Mouse (Mus musculus): ENCODE measurements around the gene Gp9. TPM values are rescaled to one million over a fixed set of nuclear protein-coding genes. Genes with fewer than 3 reads are reported as not detected.

Gp9 gene
- polyA plus RNA-seq, 1 experiment from 2014 or later: 0.66 TPM

DNA sequence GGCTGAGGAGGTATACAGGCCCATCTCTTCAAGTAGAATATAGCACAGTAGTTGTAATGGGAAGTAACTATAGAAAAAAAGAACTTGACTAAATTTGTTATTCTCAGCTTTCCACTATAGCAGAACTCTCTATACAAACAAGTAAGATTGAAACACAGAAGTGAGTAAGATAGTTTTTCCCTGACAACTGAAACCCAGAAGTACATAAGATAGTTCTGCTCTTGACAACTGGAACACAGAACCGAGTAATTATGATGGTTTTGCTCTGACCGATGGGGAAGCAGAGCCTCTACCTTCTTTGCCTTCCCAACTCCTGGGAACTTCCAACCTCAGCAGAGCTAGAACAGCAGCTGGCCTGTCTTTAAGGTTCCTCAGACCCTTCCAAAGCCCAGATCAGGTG is 31.3 kb downstream of the Gp9 start:
- ATAC-seq (replicated peaks; ENCODE audit: low FRiP score, low read depth): no peak
- no peak for DNase-seq (ENCODE audit: low spot score)
- Histone ChIP-seq H3K27me3 (ENCODE audit: insufficient read depth, low read length) (no peaks in the 10 kb centered on the region), H3K4me3 (replicated peaks; ENCODE audit: low read depth, low read length) (no peak overlapping the region), H3K4me2 (ENCODE audit: low read length) (peak overlapping the region; percentile 96; the same call in 1 of the 2 replicates), H3K9ac (ENCODE audit: low read depth, low read length) (0 out of 2 replicates have a peak overlapping the region, but pooled peaks have one; percentile 29), H3K9me3 (replicated peaks; ENCODE audit: low read length) (no peaks in the 10 kb centered on the region), H3K36me3 (ENCODE audit: insufficient read depth, low read length) (0 out of 2 replicates have a peak, but pooled peaks cover 2% of the 10 kb centered on the region), H3K27ac (no peak overlapping the region), H3K4me1 (replicated peaks; ENCODE audit: insufficient read depth, low read length) (peaks cover 22% of the 10 kb centered on the region)
- no peak for TF ChIP-seq CTCF (IDR thresholded peaks at IDR 0.05; ENCODE audit: low read depth)
- 85% methylated on average over 2 of the region's 2 CpGs for WGBS

GRCm38 (mm10) chr6:87809651-87810161 is 31.8 kb downstream of the Gp9 start:
- no peak for TF ChIP-seq CTCF (IDR thresholded peaks at IDR 0.05; ENCODE audit: low read depth)
- Histone ChIP-seq H3K4me2 (ENCODE audit: low read length) (peak overlapping the region; percentile 96), H3K36me3 (ENCODE audit: insufficient read depth, low read length) (0 out of 2 replicates have a peak, but pooled peaks cover 2% of the 10 kb centered on the region), H3K9ac (ENCODE audit: low read depth, low read length) (no peak overlapping the region), H3K4me3 (replicated peaks; ENCODE audit: low read depth, low read length) (peak overlapping the region; percentile 83; the same call in 1 of the 2 replicates), H3K27me3 (ENCODE audit: insufficient read depth, low read length) (no peaks in the 10 kb centered on the region), H3K27ac (no peak overlapping the region), H3K9me3 (replicated peaks; ENCODE audit: low read length) (no peaks in the 10 kb centered on the region), H3K4me1 (replicated peaks; ENCODE audit: insufficient read depth, low read length) (peaks cover 22% of the 10 kb centered on the region)
- DNase-seq (ENCODE audit: low spot score): no peak
- no peak for ATAC-seq (replicated peaks; ENCODE audit: low FRiP score, low read depth)
- WGBS: 81% methylated on average over 6 of the region's 6 CpGs

GRCm38 (mm10) chr6:87810311-87810710 is 32.4 kb downstream of the Gp9 start:
- H3K36me3 ChIP-seq (ENCODE audit: insufficient read depth, low read length): 0 out of 2 replicates have a peak, but pooled peaks cover 6% of the 10 kb centered on the region
- DNase-seq (ENCODE audit: low spot score) (peak; percentile 24), ATAC-seq (replicated peaks; ENCODE audit: low FRiP score, low read depth) (no peak)
- no peaks in the 10 kb centered on the region for H3K9me3 ChIP-seq (replicated peaks; ENCODE audit: low read length)
- peak overlapping the region; percentile 97; the same call in 1 of the 2 replicates for H3K27ac ChIP-seq
- WGBS: 13% methylated on average over 6 of the region's 6 CpGs
- no peaks in the 10 kb centered on the region for H3K27me3 ChIP-seq (ENCODE audit: insufficient read depth, low read length)
- peak overlapping the region; percentile 96 for H3K4me2 ChIP-seq (ENCODE audit: low read length)
- H3K4me1 ChIP-seq (replicated peaks; ENCODE audit: insufficient read depth, low read length): peaks cover 22% of the 10 kb centered on the region
- peak overlapping the region; percentile 83 for H3K4me3 ChIP-seq (replicated peaks; ENCODE audit: low read depth, low read length)
- no peak for TF ChIP-seq CTCF (IDR thresholded peaks at IDR 0.05; ENCODE audit: low read depth)
- H3K9ac ChIP-seq (ENCODE audit: low read depth, low read length): peak overlapping the region; percentile 93

GRCm38 (mm10) chr6:87810713-87811669 is 33.1 kb downstream of the Gp9 start:
- under 1% methylated on average over 76 of the region's 77 CpGs for WGBS
- no peaks in the 10 kb centered on the region for H3K9me3 ChIP-seq (replicated peaks; ENCODE audit: low read length)
- no peak for TF ChIP-seq CTCF (IDR thresholded peaks at IDR 0.05; ENCODE audit: low read depth)

DNA sequence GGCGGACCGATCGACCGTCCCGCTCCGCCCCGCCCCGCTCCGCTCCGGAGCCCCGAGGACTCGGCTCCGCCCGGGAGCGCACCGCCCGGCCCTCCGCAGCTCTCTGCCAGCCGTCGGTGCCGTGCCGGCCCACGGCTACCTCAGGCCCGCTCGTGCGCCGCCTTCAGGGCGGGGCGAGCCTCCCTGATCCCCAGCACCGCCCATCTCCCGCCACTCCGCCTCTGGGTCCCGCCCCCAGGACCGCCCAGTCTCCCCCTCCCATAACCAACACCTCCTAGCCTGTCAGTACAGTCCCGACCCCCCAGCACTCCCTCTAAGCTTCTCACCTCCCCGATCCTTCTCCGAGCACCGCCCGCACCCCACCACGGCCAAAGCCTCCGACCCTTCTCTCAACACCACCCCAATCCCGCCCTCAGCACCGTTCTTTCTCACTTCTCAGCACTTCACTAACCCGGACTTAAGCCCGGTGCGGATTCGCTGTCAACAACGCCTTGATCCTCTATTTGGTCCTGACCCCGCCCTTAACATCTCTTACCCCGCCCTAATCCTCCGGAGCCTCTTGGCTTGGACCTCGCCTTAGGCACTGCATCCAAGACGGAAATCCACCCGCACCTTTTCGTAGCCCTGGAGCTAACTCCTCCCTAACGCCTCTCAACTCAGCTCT is 33.9 kb downstream of the Gp9 start, which contains the start of gene Rab43:
Rab43 (minus strand) TSS at position 490 of the 664 bp plus-strand sequence.
- H3K9ac ChIP-seq (ENCODE audit: low read depth, low read length): peak within 1 kb of the TSS; percentile 93
- 0 out of 2 replicates have a peak, but pooled peaks cover 14% of the 10 kb centered on the region for H3K36me3 ChIP-seq (ENCODE audit: insufficient read depth, low read length)
- DNase-seq (ENCODE audit: low spot score): peak; percentile 95
- H3K4me1 ChIP-seq (replicated peaks; ENCODE audit: insufficient read depth, low read length): peaks cover 22% of the 10 kb centered on the region
- no peaks in the 10 kb centered on the region for H3K27me3 ChIP-seq (ENCODE audit: insufficient read depth, low read length)
- H3K27ac ChIP-seq: peak within 1 kb of the TSS; percentile 97
- under 1% methylated on average over 29 of the region's 56 CpGs for WGBS
- H3K4me3 ChIP-seq (replicated peaks; ENCODE audit: low read depth, low read length): peak within 1 kb of the TSS; percentile 83
- H3K4me2 ChIP-seq (ENCODE audit: low read length): peak within 1 kb of the TSS; percentile 96
- TF ChIP-seq CTCF (IDR thresholded peaks at IDR 0.05; ENCODE audit: low read depth): peak; percentile 38; the same call in 1 of the 2 replicates
- ATAC-seq (replicated peaks; ENCODE audit: low FRiP score, low read depth): peak; percentile 95
- H3K9me3 ChIP-seq (replicated peaks; ENCODE audit: low read length): no peaks in the 10 kb centered on the region

More at GRCm38 (mm10) chr6:87810713-87811669, 33.1 kb downstream of the Gp9 start:
- Histone ChIP-seq H3K4me1 (replicated peaks; ENCODE audit: insufficient read depth, low read length) (peaks cover 22% of the 10 kb centered on the region), H3K9ac (ENCODE audit: low read depth, low read length) (peak overlapping the region; percentile 93), H3K4me3 (replicated peaks; ENCODE audit: low read depth, low read length) (peak overlapping the region; percentile 83), H3K4me2 (ENCODE audit: low read length) (peak overlapping the region; percentile 96), H3K27ac (peak overlapping the region; percentile 97), H3K36me3 (ENCODE audit: insufficient read depth, low read length) (0 out of 2 replicates have a peak, but pooled peaks cover 8% of the 10 kb centered on the region), H3K27me3 (ENCODE audit: insufficient read depth, low read length) (no peaks in the 10 kb centered on the region)
- peak; percentile 42 for ATAC-seq (replicated peaks; ENCODE audit: low FRiP score, low read depth)
- DNase-seq (ENCODE audit: low spot score): peak; percentile 83

Measured in kidney, postnatal 0 days (tissue).